Mouse (Mus musculus) adrenal gland, postnatal 0 days (tissue): Measurements from ENCODE around the gene Ceacam1. TPM values are rescaled to one million over a fixed set of nuclear protein-coding genes. Genes with fewer than 3 reads are reported as not detected.

Experiments used
- polyA plus RNA-seq: library from polyadenylated mRNA; unstranded; fragments of >200 nt; fragmentation: Nextera tagmentation; extraction: Ambion mirVana; gene quantifications from 2 replicates; pipeline ENCODE4 v1.2.1, GENCODE M21; 2015

Gene Ceacam1
- 9.0 and 17.7 TPM in 2 replicates for polyA plus RNA-seq

DNA sequence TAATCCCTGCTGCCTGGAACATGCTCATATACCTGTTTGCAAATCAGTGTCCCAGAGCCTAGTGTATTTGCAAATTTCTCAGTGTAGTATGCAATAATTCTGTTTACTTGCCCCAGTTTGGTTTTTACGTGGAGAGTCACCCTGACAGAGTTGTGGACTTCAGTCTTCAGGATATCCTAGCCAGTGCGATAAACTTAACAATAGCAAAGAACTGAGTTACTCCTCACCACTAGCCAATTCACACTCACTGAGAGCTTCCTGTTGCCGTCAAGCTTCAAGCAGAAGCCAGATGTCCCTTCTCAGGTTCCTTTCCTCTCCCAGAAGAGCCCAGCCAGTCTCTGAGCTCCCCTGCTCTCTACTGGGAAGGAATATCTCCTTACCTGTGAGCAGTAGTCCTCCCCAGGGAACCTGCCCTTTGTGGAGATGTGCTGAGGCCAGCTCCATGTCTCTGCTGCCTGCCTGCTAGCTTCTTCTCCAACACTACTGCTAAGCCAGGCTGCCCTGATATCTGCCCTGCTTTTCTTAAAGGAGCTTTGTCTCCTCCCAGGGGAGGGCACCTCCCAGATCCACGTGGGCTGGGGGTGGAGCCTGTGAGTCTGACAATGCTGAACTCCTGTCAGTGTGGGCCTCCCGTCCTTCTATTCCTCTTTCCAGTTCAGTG, at the start of gene Ceacam1:
Gene Ceacam1, minus strand, starts transcription at position 513 of the 661 bp plus-strand sequence.

DNA sequence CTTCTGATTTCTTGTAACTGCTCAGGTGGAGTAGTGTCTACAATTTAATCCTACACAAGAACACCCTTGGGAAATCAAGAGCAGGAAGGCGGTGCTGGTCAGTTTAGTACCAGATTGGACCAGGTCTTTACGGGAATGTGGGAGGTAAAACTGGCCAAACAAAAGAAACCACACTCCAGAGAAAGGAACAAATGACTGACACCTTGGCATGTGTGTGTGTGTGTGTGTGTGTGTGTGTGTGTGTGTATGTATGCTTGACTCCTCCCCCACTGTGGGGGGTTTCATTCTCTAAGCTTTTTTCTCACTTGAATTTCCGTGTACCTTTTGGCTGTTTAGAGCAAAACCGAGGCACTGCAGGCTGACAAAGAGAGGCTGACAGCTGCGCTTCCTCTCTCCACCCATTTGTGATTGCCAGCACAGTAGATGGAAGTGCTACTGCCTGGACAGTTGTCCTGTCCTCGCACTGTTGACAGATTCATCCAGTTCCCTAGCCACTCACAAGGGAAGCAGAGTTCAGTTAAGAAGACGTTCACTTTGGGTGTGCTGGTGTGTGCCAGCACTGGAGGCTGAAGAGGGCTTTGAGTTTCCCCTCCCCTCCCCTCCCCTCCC, 64.5 kb downstream of the Ceacam1 start, which contains the start of gene Cxcl17:
Gene Cxcl17, minus strand, starts transcription at position 54 of the 609 bp plus-strand sequence.

Other genes with a start within 250 kb of the Ceacam1 start
- gene Gsk3a, start 239.8 kb downstream of the Ceacam1 start, polyA plus RNA-seq: 8.4 and 10.2 TPM in 2 replicates
- 7.6 and 8.3 TPM in 2 replicates for gene Erf, start 226.8 kb downstream of the Ceacam1 start, polyA plus RNA-seq
- gene Cic, start 209.9 kb downstream of the Ceacam1 start, polyA plus RNA-seq: 21.1 and 23.1 TPM in 2 replicates
- 102 and 162 TPM in 2 replicates for gene Pafah1b3, start 179.6 kb downstream of the Ceacam1 start, polyA plus RNA-seq
- 0.13 TPM in 1 of 2 replicates, not detected in the other for gene Prr19, start 176.2 kb downstream of the Ceacam1 start, polyA plus RNA-seq
- 3.8 and 7.2 TPM in 2 replicates for gene Tmem145, start 171.5 kb downstream of the Ceacam1 start, polyA plus RNA-seq
- 7.3 and 8.4 TPM in 2 replicates for gene Megf8, start 160.4 kb downstream of the Ceacam1 start, polyA plus RNA-seq
- 0.87 and 12.3 TPM in 2 replicates for gene Cnfn, start 107.9 kb downstream of the Ceacam1 start, polyA plus RNA-seq
- gene Lipe, start 78.9 kb downstream of the Ceacam1 start, polyA plus RNA-seq: 12.9 and 34.8 TPM in 2 replicates
- gene Cxcl17, start 64.7 kb downstream of the Ceacam1 start, polyA plus RNA-seq: 0.43 TPM in 1 of 2 replicates, not detected in the other
- gene Ceacam2, start 62.3 kb upstream of the Ceacam1 start, polyA plus RNA-seq: 0.08 TPM in 1 of 2 replicates, not detected in the other
- 0.19 TPM in 1 of 2 replicates, not detected in the other for gene Erich4, start 138.3 kb upstream of the Ceacam1 start, polyA plus RNA-seq
- 19.7 and 31.0 TPM in 2 replicates for gene Dmac2, start 141.8 kb upstream of the Ceacam1 start, polyA plus RNA-seq
- gene B3gnt8, start 149.1 kb upstream of the Ceacam1 start, polyA plus RNA-seq: 8.3 and 15.6 TPM in 2 replicates
- gene Bckdha, start 181.4 kb upstream of the Ceacam1 start, polyA plus RNA-seq: 86.9 and 135 TPM in 2 replicates
- 77.2 and 88.6 TPM in 2 replicates for gene Exosc5, start 181.6 kb upstream of the Ceacam1 start, polyA plus RNA-seq
- 2.2 and 3.2 TPM in 2 replicates for gene Tmem91, start 197.6 kb upstream of the Ceacam1 start, polyA plus RNA-seq
- gene B9d2, start 203.2 kb upstream of the Ceacam1 start, polyA plus RNA-seq: 38.3 and 53.7 TPM in 2 replicates
- gene Tgfb1, start 209.4 kb upstream of the Ceacam1 start, polyA plus RNA-seq: 2.7 and 4.4 TPM in 2 replicates
- 16.5 and 21.0 TPM in 2 replicates for gene Ccdc97, start 241.5 kb upstream of the Ceacam1 start, polyA plus RNA-seq